Mouse (Mus musculus) urinary bladder, postnatal 36 days (tissue): ENCODE measurements around the gene Klhl22.
"Not testable (repeated sequence)": the region's sequence is repeated elsewhere in the genome, so short reads cannot be mapped to it uniquely, and the experiment has no call there.

Source experiments
- DNase-seq, 2 experiments: peaks; one replicate each; pipeline ENCODE4 v3.0.0; 2022; ENCODE audit warnings: low spot score in 2 of 2, mixed read lengths in 1 of 2

Klhl22 gene

GRCm38 (mm10) chr16:17759344-17759773 lies at the start of gene Klhl22:
Gene Klhl22, plus strand, starts transcription at chr16:17759618.
- peak; percentile 82 to 92 for DNase-seq

GRCm38 (mm10) chr16:17717791-17718190 lies 41.6 kb upstream of the Klhl22 start:
- no peak for DNase-seq

- DNase-seq = no peak
These were observed 38.2 kb upstream of the Klhl22 start for GRCm38 (mm10) chr16:17721114-17721808.

GRCm38 (mm10) chr16:17721822-17722460 lies 37.5 kb upstream of the Klhl22 start:
- DNase-seq = peak in 1 of 2 experiments; percentile 4

GRCm38 (mm10) chr16:17722461-17723324 lies 36.7 kb upstream of the Klhl22 start:
- peak; percentile 82 to 88 for DNase-seq

GRCm38 (mm10) chr16:17723325-17723626 lies 36.1 kb upstream of the Klhl22 start:
- no peak for DNase-seq

GRCm38 (mm10) chr16:17724448-17724847 lies 35.0 kb upstream of the Klhl22 start:
- DNase-seq = no peak

- peak; percentile 18 to 42 for DNase-seq
These were observed 32.1 kb upstream of the Klhl22 start for GRCm38 (mm10) chr16:17727179-17727861.

- DNase-seq = no peak
These were observed 29.4 kb upstream of the Klhl22 start for GRCm38 (mm10) chr16:17729974-17730373.

- DNase-seq = no peak
These were observed 27.4 kb upstream of the Klhl22 start for GRCm38 (mm10) chr16:17732021-17732420.

- DNase-seq = no peak
These were observed 27.0 kb upstream of the Klhl22 start for GRCm38 (mm10) chr16:17732431-17732830.

- DNase-seq = no peak
These were observed 26.5 kb upstream of the Klhl22 start, which contains the start of gene Med15 for GRCm38 (mm10) chr16:17732841-17733340. Gene Med15, minus strand, starts transcription at chr16:17732891.

GRCm38 (mm10) chr16:17733646-17734045 lies 25.8 kb upstream of the Klhl22 start:
- DNase-seq = no peak

GRCm38 (mm10) chr16:17734872-17735271 lies 24.5 kb upstream of the Klhl22 start:
- not testable (repeated sequence) for DNase-seq

- no peak for DNase-seq
These were observed 23.3 kb upstream of the Klhl22 start for GRCm38 (mm10) chr16:17736156-17736555.

GRCm38 (mm10) chr16:17740080-17740479 lies 19.3 kb upstream of the Klhl22 start:
- DNase-seq = no peak

GRCm38 (mm10) chr16:17742810-17743209 lies 16.6 kb upstream of the Klhl22 start:
- peak in 1 of 2 experiments; percentile 9 for DNase-seq

- DNase-seq = no peak
These were observed 16.1 kb upstream of the Klhl22 start for GRCm38 (mm10) chr16:17743279-17743678.

GRCm38 (mm10) chr16:17744536-17744935 lies 14.9 kb upstream of the Klhl22 start:
- no peak for DNase-seq

- no peak for DNase-seq
These were observed 14.4 kb upstream of the Klhl22 start for GRCm38 (mm10) chr16:17745067-17745466.

GRCm38 (mm10) chr16:17753001-17753400 lies 6.4 kb upstream of the Klhl22 start:
- peak; percentile 27 to 41 for DNase-seq

GRCm38 (mm10) chr16:17753686-17754085 lies 5.7 kb upstream of the Klhl22 start:
- DNase-seq = no peak
